Mouse (Mus musculus): ENCODE results near the gene Nt5dc1.

DNA sequence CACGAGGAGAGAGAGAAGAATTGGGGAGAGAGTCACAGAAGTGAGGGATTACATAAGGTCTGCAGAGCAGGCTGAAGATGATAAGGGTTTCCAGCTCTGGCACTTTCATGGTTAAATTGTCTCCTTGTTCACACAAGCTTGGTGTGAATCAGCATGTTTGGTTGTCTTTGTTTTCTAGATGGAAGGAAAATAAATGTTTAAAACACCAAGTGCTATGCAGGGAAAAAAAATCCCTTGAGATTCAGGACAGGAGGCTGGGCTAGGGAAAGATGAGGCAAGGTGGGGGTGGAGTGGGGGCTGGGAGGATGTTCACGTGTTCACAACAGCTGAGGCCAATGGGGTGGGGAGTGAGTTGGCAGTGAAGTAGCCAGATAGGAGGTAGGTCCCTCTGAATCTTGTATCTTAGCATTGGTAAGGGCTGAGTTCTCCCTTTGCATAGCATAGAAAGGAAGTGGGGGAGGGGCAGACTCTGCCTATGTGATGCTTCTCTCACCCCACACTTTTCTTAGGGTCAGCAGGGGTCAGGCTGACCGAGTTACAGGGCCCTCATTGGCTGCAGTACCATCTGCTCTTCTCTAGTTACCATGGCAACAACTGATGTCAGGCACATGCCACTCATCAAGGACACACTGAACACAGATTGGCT lies 101.7 kb downstream of the Nt5dc1 start:
- TF ChIP-seq CTCF (IDR thresholded peaks at IDR 0.05; ENCODE audit: borderline replicate concordance, extremely low read depth, insufficient read depth, insufficient read length) (no peak), POLR2A (IDR thresholded peaks at IDR 0.05; ENCODE audit: borderline replicate concordance, extremely low read depth, insufficient read depth, insufficient read length, poor library complexity, severe bottlenecking) (no peak)

All from brain, embryonic 14.5 days (tissue).